Mouse (Mus musculus) testis, adult 2 months (tissue): ENCODE results near the gene Tmem81.

Source experiments
- CTCF ChIP-seq: fragments of 200-500 bp; IDR thresholded peaks from 2 replicates; pipeline ENCODE4 v1.5.1; 2012; ENCODE audit warnings: low read depth, mild to moderate bottlenecking, inconsistent platforms, low read length, moderate library complexity; ENCODE audit not compliant: control insufficient read depth, insufficient read depth, insufficient replicate concordance
- POLR2A ChIP-seq: fragments of 200-500 bp; IDR thresholded peaks from 2 replicates; pipeline ENCODE4 v1.6.1; 2012; ENCODE audit warnings: low read depth, mild to moderate bottlenecking, inconsistent platforms, low read length, moderate library complexity; ENCODE audit not compliant: control insufficient read depth

- TF ChIP-seq CTCF (no peak), POLR2A (no peak)
These were observed 31.5 kb upstream of the Tmem81 start for GRCm38 (mm10) chr1:132474496-132474895.
